Mouse (Mus musculus) stomach, postnatal 0 days (tissue): ENCODE measurements at regions not wholly inside any gene's neighbourhood (a gene's known extent, or its start where the extent isn't known, plus 50 kb on each side); places are given as distances from the start of the nearest gene placed in this dataset.

Experiments
- ATAC-seq: fragments of 200-750 bp; cut with Nextera tagmentation; 2 replicates; pipeline ENCODE4 v1.8.0; 2017; ENCODE audit not compliant: low FRiP score, low TSS enrichment
- DNase-seq: peaks from one replicate; pipeline ENCODE4 v3.0.0-alpha.2; 2016; ENCODE audit warnings: low spot score
- H3K27ac ChIP-seq: fragments of 300-500 bp; sonication (generic); replicated peaks from 2 replicates; pipeline ENCODE4 v1.5.1; 2014; ENCODE audit warnings: mild to moderate bottlenecking, control low read depth
- H3K27me3 ChIP-seq: fragments of 300-500 bp; sonication (generic); 2 replicates; pipeline ENCODE4 v1.6.1; 2014; ENCODE audit warnings: low read length; ENCODE audit not compliant: control insufficient read depth, insufficient read depth
- H3K36me3 ChIP-seq: fragments of 300-500 bp; sonication (generic); 2 replicates; pipeline ENCODE4 v1.6.1; 2014; ENCODE audit warnings: low read length, mixed read lengths; ENCODE audit not compliant: control insufficient read depth, insufficient read depth
- H3K4me1 ChIP-seq: fragments of 300-500 bp; sonication (generic); replicated peaks from 2 replicates; pipeline ENCODE4 v1.6.1; 2014; ENCODE audit warnings: antibody characterized with exemption; ENCODE audit not compliant: control insufficient read depth, insufficient read depth
- H3K4me2 ChIP-seq: fragments of 300-500 bp; sonication (generic); replicated peaks from 2 replicates; pipeline ENCODE4 v1.6.1; 2014; ENCODE audit warnings: low read depth, mild to moderate bottlenecking, control low read depth, moderate library complexity
- H3K4me3 ChIP-seq: fragments of 300-500 bp; sonication (generic); 2 replicates; pipeline ENCODE4 v1.5.1; 2014; ENCODE audit warnings: low read depth, low read length, control low read depth
- H3K9ac ChIP-seq: fragments of 300-500 bp; sonication (generic); 2 replicates; pipeline ENCODE4 v1.6.1; 2014; ENCODE audit warnings: mild to moderate bottlenecking, low read length, control low read depth, mixed read lengths
- H3K9me3 ChIP-seq: fragments of 300-500 bp; sonication (generic); 2 replicates; pipeline ENCODE4 v1.6.1; 2016; ENCODE audit warnings: low read length; ENCODE audit not compliant: control insufficient read depth
- CTCF ChIP-seq: IDR thresholded peaks from 2 replicates; pipeline ENCODE4 v1.5.1; 2016; ENCODE audit warnings: antibody characterized with exemption, low read depth, mild to moderate bottlenecking, moderate library complexity
- EP300 ChIP-seq: optimal IDR thresholded peaks from 2 replicates; pipeline ENCODE3; 2016; ENCODE audit warnings: antibody characterized with exemption
- WGBS: fragments of 180-500 bp; shearing (Covaris S2); extraction: QIAGEN DNeasy Blood & Tissue Kit; methylation state at CpG from one replicate; pipeline ENCODE4 v1.1.7; 2014; 5-methylcytosine and 5-hydroxymethylcytosine counted together

DNA sequence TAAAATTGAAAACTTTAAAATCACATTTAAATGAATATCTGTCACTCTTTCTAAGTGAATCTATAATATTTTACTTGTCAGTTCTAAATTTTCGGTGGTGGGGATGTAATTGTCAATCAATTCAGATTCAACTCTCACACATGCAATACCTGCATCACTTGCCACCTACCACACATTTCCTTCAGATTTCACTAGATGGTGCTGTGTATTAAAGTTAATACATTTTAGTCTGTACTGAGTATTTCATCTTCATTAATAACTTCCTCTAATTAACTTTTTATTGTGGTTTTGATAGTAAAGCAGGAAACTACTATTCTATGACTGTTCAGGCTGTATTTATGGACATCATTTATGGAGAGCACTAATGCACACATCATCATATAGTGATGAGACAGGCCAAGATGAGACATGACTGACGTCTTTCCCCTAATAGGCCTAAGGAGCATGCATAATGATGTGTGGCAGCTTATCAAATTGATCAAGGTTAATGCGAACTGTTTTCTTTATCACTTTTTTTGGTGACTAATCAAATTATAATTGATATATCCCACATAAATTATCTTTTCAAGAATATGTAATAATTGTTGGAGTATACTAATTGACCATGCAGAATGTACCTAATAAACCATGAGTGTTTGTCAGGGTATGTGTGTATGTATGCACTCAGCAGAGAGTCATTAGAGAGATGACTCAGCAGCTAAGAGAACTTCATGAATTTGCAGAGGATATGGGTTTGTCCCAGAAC is 863.6 kb downstream of the Slitrk6 start:
- Histone ChIP-seq H3K9ac (no peak overlapping the region), H3K9me3 (no peaks in the 10 kb centered on the region), H3K4me1 (no peaks in the 10 kb centered on the region), H3K4me3 (no peak overlapping the region), H3K27me3 (no peaks in the 10 kb centered on the region), H3K27ac (no peak overlapping the region), H3K4me2 (no peak overlapping the region), H3K36me3 (no peaks in the 10 kb centered on the region)
- no peak for DNase-seq
- no peak for TF ChIP-seq EP300
- TF ChIP-seq CTCF = peak; percentile 67
- WGBS = 69% methylated on average over 3 of the region's 3 CpGs
- no peak for ATAC-seq

DNA sequence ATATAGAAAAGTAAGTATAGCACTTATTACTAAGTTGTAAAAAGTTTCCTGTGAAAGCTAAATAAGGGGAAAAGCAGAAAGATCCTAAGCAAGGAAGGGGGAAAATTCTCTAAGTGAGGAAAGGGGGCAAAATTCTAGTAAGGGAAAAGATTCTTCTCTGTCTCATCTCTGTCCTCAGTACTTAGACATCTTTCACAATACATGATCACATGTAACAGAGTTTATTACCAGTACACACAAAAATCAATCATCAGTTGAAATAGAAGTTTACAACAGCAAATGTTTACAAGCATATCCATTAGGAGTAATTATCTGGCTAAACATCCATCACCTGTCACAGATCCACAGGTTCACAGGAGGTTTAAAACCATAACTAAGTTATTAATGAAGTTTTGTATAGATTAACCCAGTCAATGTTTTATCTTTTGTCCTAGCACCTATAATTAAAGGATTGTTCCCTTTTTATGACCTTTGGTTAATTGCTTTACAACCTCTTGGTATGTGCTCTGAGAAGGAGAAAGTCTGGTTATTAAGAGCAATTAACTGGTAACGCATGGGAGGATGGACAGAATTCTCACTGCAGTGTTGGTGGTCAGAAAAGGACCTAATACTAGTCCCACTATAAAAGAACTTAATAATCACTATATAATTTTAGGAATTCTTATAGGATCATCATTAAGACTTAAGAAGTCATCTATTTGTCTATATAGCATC is 877.8 kb downstream of the Slitrk6 start:
- no peaks in the 10 kb centered on the region for H3K9me3 ChIP-seq
- no peak overlapping the region for H3K9ac ChIP-seq

DNA sequence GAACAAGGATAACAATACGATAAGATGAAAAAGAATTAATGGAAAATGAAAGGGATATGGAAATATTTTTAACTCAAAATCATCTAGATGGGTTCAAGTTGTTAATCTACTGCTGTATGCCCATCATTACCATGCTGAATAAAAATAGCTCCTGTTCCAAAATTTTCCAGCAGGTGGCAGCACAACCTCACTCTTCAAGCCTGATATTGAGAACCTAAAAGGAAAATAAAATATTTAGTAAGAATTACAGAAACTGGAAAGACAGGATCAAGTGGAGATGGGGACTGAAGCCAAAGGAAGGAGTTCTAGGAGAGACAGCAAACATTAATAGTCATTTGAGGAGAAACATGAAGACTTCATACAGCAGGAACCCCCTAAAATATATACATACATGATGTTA is 880.7 kb downstream of the Slitrk6 start:
- H3K36me3 ChIP-seq = no peaks in the 10 kb centered on the region
- no peaks in the 10 kb centered on the region for H3K4me1 ChIP-seq
- no peak overlapping the region for H3K4me2 ChIP-seq
- no peak for ATAC-seq
- H3K27me3 ChIP-seq = no peaks in the 10 kb centered on the region
- H3K9ac ChIP-seq = no peak overlapping the region
- DNase-seq = peak; percentile 41
- no peak overlapping the region for H3K27ac ChIP-seq
- TF ChIP-seq EP300 (no peak), CTCF (peak; percentile 84)
- no peak overlapping the region for H3K4me3 ChIP-seq
- H3K9me3 ChIP-seq = no peaks in the 10 kb centered on the region
- 7% methylated on average over 1 of the region's 1 CpGs for WGBS

More for the DNA sequence above, 877.8 kb downstream of the Slitrk6 start:
- Histone ChIP-seq H3K4me3 (no peak overlapping the region), H3K27me3 (no peaks in the 10 kb centered on the region), H3K27ac (no peak overlapping the region), H3K36me3 (no peaks in the 10 kb centered on the region), H3K4me1 (no peaks in the 10 kb centered on the region), H3K4me2 (no peak overlapping the region)
- ATAC-seq = no peak
- no peak for TF ChIP-seq EP300
- no peak for TF ChIP-seq CTCF
- 80% methylated on average over 1 of the region's 1 CpGs for WGBS
- DNase-seq = no peak

DNA sequence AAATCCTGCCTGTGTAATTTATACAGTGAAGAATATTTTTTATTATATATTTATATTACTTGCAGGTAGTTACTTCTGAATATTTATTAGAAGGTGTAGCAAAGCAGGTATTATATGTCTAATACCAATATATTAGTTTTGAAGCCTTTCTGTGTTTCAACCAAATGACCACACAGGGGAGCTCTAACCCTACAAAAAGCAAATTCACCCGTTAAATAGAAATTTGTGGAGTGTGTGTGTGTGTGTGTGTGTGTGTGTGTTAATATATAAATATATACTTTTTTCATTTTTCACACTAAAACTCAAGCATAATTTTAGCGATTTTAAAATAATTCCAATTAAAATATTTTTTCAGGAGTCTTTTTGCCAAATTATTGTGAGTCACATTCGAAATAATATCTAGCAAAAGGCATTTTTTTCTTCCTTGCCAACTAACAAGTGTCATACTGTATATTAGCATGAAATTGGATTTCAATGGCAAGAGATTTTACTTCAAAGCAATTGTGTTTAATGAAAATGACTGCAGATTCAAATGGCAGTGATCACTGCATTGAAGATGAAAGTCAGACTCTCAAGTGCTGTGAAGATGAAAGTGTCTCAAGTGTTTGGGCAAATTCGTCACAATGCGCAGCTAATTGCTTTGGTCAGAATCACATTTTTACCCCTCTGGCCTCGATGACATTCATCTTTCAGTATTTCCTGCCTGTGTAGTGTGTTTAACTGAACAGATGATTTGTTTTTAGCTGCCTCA is 914.4 kb downstream of the Slitrk6 start:
- no peak overlapping the region for H3K9ac ChIP-seq
- no peak for DNase-seq
- no peaks in the 10 kb centered on the region for H3K9me3 ChIP-seq
- no peak overlapping the region for H3K4me2 ChIP-seq
- no peak overlapping the region for H3K27ac ChIP-seq
- WGBS = 33% methylated on average over 6 of the region's 6 CpGs
- TF ChIP-seq CTCF (peak; percentile 65), EP300 (no peak)
- H3K27me3 ChIP-seq = no peaks in the 10 kb centered on the region
- ATAC-seq = no peak
- H3K4me1 ChIP-seq = no peaks in the 10 kb centered on the region
- no peak overlapping the region for H3K4me3 ChIP-seq
- H3K36me3 ChIP-seq = no peaks in the 10 kb centered on the region

DNA sequence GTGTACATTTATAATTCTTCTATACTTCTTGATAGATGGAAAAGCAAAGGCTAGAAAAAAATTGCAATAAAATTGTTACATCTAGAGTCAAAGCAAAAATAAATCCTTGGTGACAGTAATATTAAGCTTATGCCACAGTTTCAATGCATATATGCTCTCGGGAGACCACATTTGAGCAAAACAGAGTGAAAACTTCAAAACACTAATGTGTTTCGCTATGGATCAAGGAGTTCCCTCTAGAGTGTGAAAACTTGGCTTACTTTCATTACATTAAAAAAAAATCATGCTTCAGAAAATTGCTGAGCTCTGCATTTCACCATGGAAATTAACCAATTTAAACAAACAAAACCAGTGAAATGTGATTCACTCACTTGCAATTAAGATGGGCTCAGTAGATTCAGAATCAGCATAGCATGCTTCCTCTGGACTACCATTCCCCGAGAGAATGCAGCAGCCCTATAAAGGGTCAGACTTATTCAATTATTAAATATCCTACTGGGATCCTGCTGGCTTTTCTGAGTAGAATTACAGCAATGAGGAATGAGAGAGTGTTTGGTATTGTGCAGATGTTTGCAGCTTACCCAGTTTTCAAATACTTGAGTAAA is 888.7 kb upstream of the Slitrk1 start:
- H3K9ac ChIP-seq = no peak overlapping the region
- H3K9me3 ChIP-seq = no peaks in the 10 kb centered on the region
- ATAC-seq = no peak
- no peak overlapping the region for H3K4me3 ChIP-seq
- WGBS = 47% methylated on average over 3 of the region's 3 CpGs
- DNase-seq = no peak
- H3K4me2 ChIP-seq = no peak overlapping the region
- no peak overlapping the region for H3K27ac ChIP-seq
- no peaks in the 10 kb centered on the region for H3K27me3 ChIP-seq
- no peaks in the 10 kb centered on the region for H3K36me3 ChIP-seq
- TF ChIP-seq EP300 = no peak
- no peak for TF ChIP-seq CTCF
- H3K4me1 ChIP-seq = no peaks in the 10 kb centered on the region
